Mouse (Mus musculus): ENCODE data around the gene Fibp. TPM values are rescaled to one million over a fixed set of nuclear protein-coding genes. Genes with fewer than 3 reads are reported as not detected.

Fibp gene
- polyA plus RNA-seq, 1 experiment = 53.1 TPM

GRCm38 (mm10) chr19:5429806-5430205, 30.6 kb upstream of the Fibp start:
- Histone ChIP-seq H3K27ac (ENCODE audit: insufficient read depth, low read length) (peak overlapping the region; percentile 88), H3K4me1 (ENCODE audit: control insufficient read depth, insufficient read depth, low read length) (peaks cover 49% of the 10 kb centered on the region), H3K4me3 (ENCODE audit: insufficient read depth, low read length) (no peak overlapping the region)
- TF ChIP-seq CTCF (IDR thresholded peaks at IDR 0.05; ENCODE audit: borderline replicate concordance, insufficient read depth, low read length) (no peak), POLR2A (IDR thresholded peaks at IDR 0.05; ENCODE audit: low read depth, low read length) (no peak)

- Histone ChIP-seq H3K4me3 (ENCODE audit: insufficient read depth, low read length) (no peak overlapping the region), H3K27ac (ENCODE audit: insufficient read depth, low read length) (peak overlapping the region; percentile 76), H3K4me1 (ENCODE audit: control insufficient read depth, insufficient read depth, low read length) (peaks cover 49% of the 10 kb centered on the region)
- no peak for TF ChIP-seq CTCF (IDR thresholded peaks at IDR 0.05; ENCODE audit: borderline replicate concordance, insufficient read depth, low read length)
- TF ChIP-seq POLR2A (IDR thresholded peaks at IDR 0.05; ENCODE audit: low read depth, low read length) = no peak
Measured at GRCm38 (mm10) chr19:5430408-5430807, 30.0 kb upstream of the Fibp start.

GRCm38 (mm10) chr19:5431911-5432464, 28.4 kb upstream of the Fibp start:
- no peak for TF ChIP-seq CTCF (IDR thresholded peaks at IDR 0.05; ENCODE audit: borderline replicate concordance, insufficient read depth, low read length)
- TF ChIP-seq POLR2A (IDR thresholded peaks at IDR 0.05; ENCODE audit: low read depth, low read length) = no peak
- peaks cover 49% of the 10 kb centered on the region for H3K4me1 ChIP-seq (ENCODE audit: control insufficient read depth, insufficient read depth, low read length)
- no peak overlapping the region for H3K4me3 ChIP-seq (ENCODE audit: insufficient read depth, low read length)
- peak overlapping the region; percentile 37 for H3K27ac ChIP-seq (ENCODE audit: insufficient read depth, low read length)

GRCm38 (mm10) chr19:5432992-5433852, 27.2 kb upstream of the Fibp start:
- peaks cover 47% of the 10 kb centered on the region for H3K4me1 ChIP-seq (ENCODE audit: control insufficient read depth, insufficient read depth, low read length)
- peak; percentile 36; the same call in 1 of the 2 replicates for TF ChIP-seq POLR2A (IDR thresholded peaks at IDR 0.05; ENCODE audit: low read depth, low read length)
- no peak for TF ChIP-seq CTCF (IDR thresholded peaks at IDR 0.05; ENCODE audit: borderline replicate concordance, insufficient read depth, low read length)
- H3K27ac ChIP-seq (ENCODE audit: insufficient read depth, low read length) = peak overlapping the region; percentile 83
- no peak overlapping the region for H3K4me3 ChIP-seq (ENCODE audit: insufficient read depth, low read length)

- Histone ChIP-seq H3K4me3 (ENCODE audit: insufficient read depth, low read length) (no peak overlapping the region), H3K4me1 (ENCODE audit: control insufficient read depth, insufficient read depth, low read length) (peaks cover 46% of the 10 kb centered on the region), H3K27ac (ENCODE audit: insufficient read depth, low read length) (peak overlapping the region; percentile 83)
- TF ChIP-seq CTCF (IDR thresholded peaks at IDR 0.05; ENCODE audit: borderline replicate concordance, insufficient read depth, low read length) (no peak), POLR2A (IDR thresholded peaks at IDR 0.05; ENCODE audit: low read depth, low read length) (no peak; the same call in 1 of the 2 replicates)
Measured at GRCm38 (mm10) chr19:5433951-5434350, 26.5 kb upstream of the Fibp start.

GRCm38 (mm10) chr19:5444371-5444908, 16.0 kb upstream of the Fibp start:
- Histone ChIP-seq H3K4me1 (ENCODE audit: control insufficient read depth, insufficient read depth, low read length) (peaks cover 16% of the 10 kb centered on the region), H3K27ac (ENCODE audit: insufficient read depth, low read length) (peak overlapping the region; percentile 51), H3K4me3 (ENCODE audit: insufficient read depth, low read length) (no peak overlapping the region)
- no peak for TF ChIP-seq CTCF (IDR thresholded peaks at IDR 0.05; ENCODE audit: borderline replicate concordance, insufficient read depth, low read length)
- no peak for TF ChIP-seq POLR2A (IDR thresholded peaks at IDR 0.05; ENCODE audit: low read depth, low read length)

GRCm38 (mm10) chr19:5444954-5445353, 15.5 kb upstream of the Fibp start:
- no peak overlapping the region for H3K4me3 ChIP-seq (ENCODE audit: insufficient read depth, low read length)
- peaks cover 18% of the 10 kb centered on the region for H3K4me1 ChIP-seq (ENCODE audit: control insufficient read depth, insufficient read depth, low read length)
- no peak for TF ChIP-seq CTCF (IDR thresholded peaks at IDR 0.05; ENCODE audit: borderline replicate concordance, insufficient read depth, low read length)
- TF ChIP-seq POLR2A (IDR thresholded peaks at IDR 0.05; ENCODE audit: low read depth, low read length) = no peak
- H3K27ac ChIP-seq (ENCODE audit: insufficient read depth, low read length) = peak overlapping the region; percentile 56

GRCm38 (mm10) chr19:5445747-5446146, 14.7 kb upstream of the Fibp start:
- no peak overlapping the region for H3K4me3 ChIP-seq (ENCODE audit: insufficient read depth, low read length)
- H3K4me1 ChIP-seq (ENCODE audit: control insufficient read depth, insufficient read depth, low read length) = peaks cover 19% of the 10 kb centered on the region
- TF ChIP-seq POLR2A (IDR thresholded peaks at IDR 0.05; ENCODE audit: low read depth, low read length) = no peak
- no peak for TF ChIP-seq CTCF (IDR thresholded peaks at IDR 0.05; ENCODE audit: borderline replicate concordance, insufficient read depth, low read length)
- H3K27ac ChIP-seq (ENCODE audit: insufficient read depth, low read length) = 0 out of 2 replicates have a peak overlapping the region, but pooled peaks have one; percentile 56

GRCm38 (mm10) chr19:5447515-5448353, 12.7 kb upstream of the Fibp start, which contains the start of gene Fosl1:
Gene Fosl1, plus strand, starts transcription at chr19:5447547.
- TF ChIP-seq CTCF (IDR thresholded peaks at IDR 0.05; ENCODE audit: borderline replicate concordance, insufficient read depth, low read length) (no peak), POLR2A (IDR thresholded peaks at IDR 0.05; ENCODE audit: low read depth, low read length) (peak; percentile 81)
- H3K4me3 ChIP-seq (ENCODE audit: insufficient read depth, low read length) = peak within 1 kb of the TSS; percentile 65
- peak within 1 kb of the TSS; percentile 32; the same call in 1 of the 2 replicates for H3K27ac ChIP-seq (ENCODE audit: insufficient read depth, low read length)

More at GRCm38 (mm10) chr19:5447515-5448353, 12.7 kb upstream of the Fibp start, which contains the start of gene Fosl1:
- peaks cover 19% of the 10 kb centered on the region for H3K4me1 ChIP-seq (ENCODE audit: control insufficient read depth, insufficient read depth, low read length)
